Mouse (Mus musculus) kidney, embryonic 16.5 days (tissue): ENCODE results near the gene Krtcap3. TPM values are rescaled to one million over a fixed set of nuclear protein-coding genes. Genes with fewer than 3 reads are reported as not detected.

Source experiments
- ATAC-seq: fragments of 200-750 bp; cut with Nextera tagmentation; 2 replicates; pipeline ENCODE4 v1.8.0; 2017; ENCODE audit warnings: moderate TSS enrichment; ENCODE audit not compliant: low FRiP score, low TSS enrichment
- H3K27ac ChIP-seq: fragments of 300-500 bp; sonication (generic); 2 replicates; pipeline ENCODE4 v1.5.1; 2014; ENCODE audit warnings: low read length
- H3K27me3 ChIP-seq: fragments of 300-500 bp; sonication (generic); 2 replicates; pipeline ENCODE4 v1.6.1; 2014; ENCODE audit warnings: low read length, control low read depth, mixed read lengths; ENCODE audit not compliant: insufficient read depth
- H3K36me3 ChIP-seq: fragments of 300-500 bp; sonication (generic); 2 replicates; pipeline ENCODE4 v1.6.1; 2014; ENCODE audit warnings: low read length, control low read depth, mixed read lengths; ENCODE audit not compliant: insufficient read depth
- H3K4me1 ChIP-seq: fragments of 300-500 bp; sonication (generic); 2 replicates; pipeline ENCODE4 v1.6.1; 2014; ENCODE audit warnings: low read length, control low read depth, mixed read lengths; ENCODE audit not compliant: insufficient read depth
- H3K4me2 ChIP-seq: fragments of 300-500 bp; sonication (generic); replicated peaks from 2 replicates; pipeline ENCODE4 v1.6.1; 2014; ENCODE audit warnings: low read depth, low read length
- H3K4me3 ChIP-seq: fragments of 300-500 bp; sonication (generic); 2 replicates; pipeline ENCODE4 v1.5.1; 2014; ENCODE audit warnings: mild to moderate bottlenecking, low read length
- H3K9ac ChIP-seq: fragments of 300-500 bp; sonication (generic); replicated peaks from 2 replicates; pipeline ENCODE4 v1.6.1; 2014; ENCODE audit warnings: low read length
- H3K9me3 ChIP-seq: fragments of 300-500 bp; sonication (generic); 2 replicates; pipeline ENCODE4 v1.6.1; 2016; ENCODE audit warnings: low read length, control low read depth
- WGBS: fragments of 180-500 bp; shearing (Covaris S2); extraction: QIAGEN DNeasy Blood & Tissue Kit; methylation state at CpG from one replicate; pipeline ENCODE4 v1.1.7; 2014; 5-methylcytosine and 5-hydroxymethylcytosine counted together
- polyA plus RNA-seq: library from polyadenylated mRNA; unstranded; fragments of >200 nt; fragmentation: Nextera tagmentation; extraction: Ambion mirVana; gene quantifications from 2 replicates; pipeline ENCODE4 v1.2.1, GENCODE M21; 2015

Krtcap3 gene
- polyA plus RNA-seq, 1 experiment from 2014 or later: 22.9 TPM

- no peaks in the 10 kb centered on the region for H3K4me1 ChIP-seq
- no peak overlapping the region for H3K27ac ChIP-seq
- no peak overlapping the region for H3K9ac ChIP-seq
- WGBS: 89% methylated on average over 6 of the region's 6 CpGs
- no peaks in the 10 kb centered on the region for H3K27me3 ChIP-seq
- ATAC-seq: no peak
- no peak overlapping the region for H3K4me3 ChIP-seq
- H3K36me3 ChIP-seq: peaks cover 34% of the 10 kb centered on the region
- H3K4me2 ChIP-seq: no peak overlapping the region
- H3K9me3 ChIP-seq: no peaks in the 10 kb centered on the region
These were observed 21.5 kb downstream of the Krtcap3 start for GRCm38 (mm10) chr5:31273018-31273417.

DNA sequence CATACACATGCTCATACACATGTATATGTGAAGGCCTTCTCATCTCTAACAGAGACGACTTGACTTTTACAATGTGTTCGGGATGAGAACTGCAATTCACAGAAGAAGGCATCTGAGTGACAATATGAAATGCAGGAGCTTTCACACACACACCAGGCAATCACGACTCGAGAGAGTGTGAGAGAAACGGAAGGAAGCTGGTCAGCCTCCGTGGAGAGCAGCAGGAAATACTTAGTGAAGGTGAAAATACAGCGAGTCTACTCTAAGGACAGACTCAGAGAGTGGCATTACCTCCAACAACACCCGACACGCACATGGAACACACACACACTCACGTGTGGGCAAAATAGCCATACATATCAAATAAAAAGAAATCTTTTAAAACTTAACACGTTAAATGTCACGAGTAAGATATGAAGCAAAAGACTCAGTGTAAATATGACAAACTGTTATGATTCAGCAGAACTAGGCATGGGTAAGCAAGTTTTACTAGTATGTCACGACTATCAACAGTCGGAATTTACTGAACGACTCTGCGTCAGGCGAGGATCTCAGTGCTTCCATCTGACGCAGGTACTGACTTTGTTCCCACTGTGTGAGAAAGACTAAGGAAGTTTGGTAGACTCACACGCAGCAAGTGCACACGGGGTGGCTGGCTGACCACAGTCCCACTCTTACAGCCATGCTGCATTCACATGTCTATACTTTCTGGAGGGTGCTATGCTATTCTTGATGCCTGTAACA is 27.9 kb downstream of the Krtcap3 start:
- H3K4me1 ChIP-seq: no peaks in the 10 kb centered on the region
- H3K9me3 ChIP-seq: no peaks in the 10 kb centered on the region
- 86% methylated on average over 20 of the region's 20 CpGs for WGBS
- H3K4me2 ChIP-seq: no peak overlapping the region
- no peak overlapping the region for H3K4me3 ChIP-seq
- H3K9ac ChIP-seq: no peak overlapping the region
- no peak for ATAC-seq
- no peak overlapping the region for H3K27ac ChIP-seq
- no peaks in the 10 kb centered on the region for H3K27me3 ChIP-seq
- peaks cover 38% of the 10 kb centered on the region for H3K36me3 ChIP-seq

DNA sequence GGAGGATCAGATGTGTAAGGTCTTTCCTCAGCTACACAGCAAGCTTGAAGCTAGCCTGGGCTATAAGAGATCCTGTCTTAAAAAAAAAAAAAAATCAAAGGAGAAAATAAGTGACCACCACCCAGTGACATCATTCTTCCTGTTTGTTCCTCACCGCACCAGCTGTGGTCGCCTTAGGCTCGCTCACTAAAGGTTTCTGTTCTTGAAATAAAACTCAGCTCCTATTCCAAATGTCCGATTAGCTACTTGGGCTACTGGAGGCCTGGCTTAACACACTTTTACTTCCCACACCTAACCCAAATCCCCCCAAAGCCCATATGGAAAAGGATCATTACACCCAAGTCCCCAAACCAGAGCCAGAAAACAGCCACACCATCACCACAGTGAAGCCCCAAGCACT is 36.7 kb downstream of the Krtcap3 start:
- ATAC-seq: no peak
- WGBS: 79% methylated on average over 4 of the region's 4 CpGs

DNA sequence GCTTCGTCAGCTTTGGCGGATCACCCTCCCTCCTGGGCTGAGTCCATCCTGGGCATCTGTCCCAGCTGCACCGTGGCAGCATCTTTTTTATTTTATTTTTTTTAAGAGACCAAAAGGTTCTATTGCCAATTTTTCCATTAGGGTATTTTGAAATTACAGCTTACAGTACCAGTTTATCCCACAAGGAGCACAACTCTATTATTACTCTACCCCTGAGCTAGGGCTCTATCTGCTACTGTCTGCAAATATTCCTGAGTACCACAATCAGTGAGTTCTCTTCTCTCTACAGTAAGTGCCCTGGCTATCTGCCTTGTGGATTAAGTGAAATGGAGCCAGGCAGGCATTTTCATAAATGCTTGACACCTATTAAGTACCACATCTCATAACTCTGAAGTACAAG is 37.2 kb downstream of the Krtcap3 start:
- H3K4me2 ChIP-seq: no peak overlapping the region
- H3K4me3 ChIP-seq: no peak overlapping the region
- H3K36me3 ChIP-seq: peaks cover 14% of the 10 kb centered on the region; the same call in 1 of the 2 replicates
- peaks cover 5% of the 10 kb centered on the region; the same call in 1 of the 2 replicates for H3K4me1 ChIP-seq
- H3K27me3 ChIP-seq: no peaks in the 10 kb centered on the region
- no peak overlapping the region for H3K27ac ChIP-seq
- 82% methylated on average over 3 of the region's 3 CpGs for WGBS
- no peaks in the 10 kb centered on the region for H3K9me3 ChIP-seq
- ATAC-seq: no peak
- no peak overlapping the region for H3K9ac ChIP-seq

More for the DNA sequence above, 36.7 kb downstream of the Krtcap3 start:
- Histone ChIP-seq H3K27me3 (no peaks in the 10 kb centered on the region), H3K9me3 (no peaks in the 10 kb centered on the region), H3K9ac (no peak overlapping the region), H3K4me3 (no peak overlapping the region), H3K36me3 (peaks cover 18% of the 10 kb centered on the region; the same call in 1 of the 2 replicates), H3K4me1 (peaks cover 5% of the 10 kb centered on the region; the same call in 1 of the 2 replicates), H3K27ac (no peak overlapping the region), H3K4me2 (no peak overlapping the region)

DNA sequence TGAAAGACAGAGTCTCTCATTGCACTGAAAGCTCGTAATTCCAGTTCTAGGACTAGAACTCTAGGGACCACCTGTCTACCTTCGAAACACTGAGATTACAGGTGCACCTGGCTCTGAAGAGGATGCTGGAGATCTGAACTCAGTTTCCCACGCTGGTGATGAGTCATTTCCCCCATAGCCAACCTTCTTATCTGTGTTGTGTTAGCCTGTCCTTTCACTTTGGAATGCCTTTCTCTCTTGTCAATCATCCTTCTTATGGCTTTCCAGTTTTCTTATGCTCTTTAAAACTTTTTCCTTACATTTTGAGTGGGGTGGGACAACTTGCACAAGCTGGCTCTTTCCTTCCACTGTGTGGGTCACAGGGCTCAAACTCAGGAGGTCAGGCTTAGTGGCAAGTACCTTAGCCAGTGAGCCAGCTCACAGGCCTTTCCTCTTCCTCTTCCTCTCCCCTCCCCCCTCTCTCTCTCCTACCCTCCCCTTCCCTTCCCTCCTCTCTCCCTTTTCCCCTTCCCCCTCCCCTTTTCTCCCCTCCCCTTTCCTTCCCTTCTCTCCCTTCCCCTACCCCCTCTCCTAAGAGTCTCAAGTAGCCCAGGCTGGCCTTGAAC is 38.2 kb downstream of the Krtcap3 start:
- H3K4me2 ChIP-seq: peak overlapping the region; percentile 74
- peaks cover 7% of the 10 kb centered on the region for H3K4me1 ChIP-seq
- no peaks in the 10 kb centered on the region for H3K9me3 ChIP-seq
- H3K27me3 ChIP-seq: no peaks in the 10 kb centered on the region
- WGBS: 75% methylated on average over 3 of the region's 3 CpGs
- no peak overlapping the region; the same call in 1 of the 2 replicates for H3K9ac ChIP-seq
- H3K27ac ChIP-seq: no peak overlapping the region
- H3K4me3 ChIP-seq: no peak overlapping the region
- no peak for ATAC-seq
- peaks cover 11% of the 10 kb centered on the region; the same call in 1 of the 2 replicates for H3K36me3 ChIP-seq

DNA sequence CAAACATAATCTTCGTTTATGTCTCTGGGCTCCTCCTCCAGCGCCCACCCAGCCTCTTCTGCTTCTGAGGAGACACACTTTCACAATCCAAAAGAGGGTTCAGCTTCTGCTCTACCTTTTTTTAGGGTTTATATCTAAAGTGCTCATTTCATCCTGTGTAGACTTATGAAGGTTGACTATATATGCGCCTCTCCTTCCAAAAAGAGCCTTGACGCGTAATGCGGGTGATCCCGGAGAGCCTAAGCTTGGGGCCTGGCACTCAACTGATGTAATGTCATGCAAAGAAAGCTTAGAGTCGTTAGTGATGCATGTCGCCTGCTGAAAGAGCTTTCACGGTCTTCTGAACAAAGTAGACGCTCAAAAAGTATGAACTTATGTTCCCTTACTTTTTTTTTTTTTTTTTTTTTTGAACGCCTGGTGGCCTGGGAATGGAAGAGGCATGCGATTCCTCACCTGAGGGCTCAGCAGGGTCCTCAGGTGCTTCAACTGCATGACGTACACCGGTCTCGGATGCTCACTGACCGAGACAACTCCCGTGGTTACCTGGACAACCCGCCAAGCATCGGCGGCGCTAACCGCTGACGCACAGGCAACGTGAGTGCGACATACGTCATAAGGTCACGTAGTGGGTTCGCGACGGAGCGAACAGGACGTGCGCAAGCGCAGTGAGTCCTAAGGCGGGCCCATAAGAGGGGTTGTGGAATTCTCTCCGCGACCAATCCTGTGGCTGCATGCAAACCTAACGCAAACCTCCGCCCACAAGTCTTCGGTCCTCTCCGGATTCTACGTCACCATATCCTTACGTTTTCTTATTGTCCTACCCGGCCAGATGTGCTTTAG is 39.2 kb downstream of the Krtcap3 start, which contains the start of gene Ift172:
Gene Ift172, minus strand, starts transcription at position 596 of the 840 bp plus-strand sequence.
- Histone ChIP-seq H3K9me3 (no peaks in the 10 kb centered on the region), H3K4me3 (peak within 1 kb of the TSS; percentile 61), H3K9ac (peak within 1 kb of the TSS; percentile 69), H3K36me3 (peaks cover 7% of the 10 kb centered on the region; the same call in 1 of the 2 replicates), H3K4me2 (peak within 1 kb of the TSS; percentile 74), H3K4me1 (peaks cover 12% of the 10 kb centered on the region), H3K27me3 (no peaks in the 10 kb centered on the region), H3K27ac (peak within 1 kb of the TSS; percentile 67)
- 1% methylated on average over 45 of the region's 45 CpGs for WGBS
- peak; percentile 94 for ATAC-seq

GRCm38 (mm10) chr5:31291361-31291688 is 39.8 kb downstream of the Krtcap3 start:
- H3K36me3 ChIP-seq: peaks cover 1% of the 10 kb centered on the region; the same call in 1 of the 2 replicates
- H3K4me3 ChIP-seq: peak overlapping the region; percentile 61
- peak overlapping the region; percentile 74 for H3K4me2 ChIP-seq
- H3K27me3 ChIP-seq: no peaks in the 10 kb centered on the region
- H3K27ac ChIP-seq: peak overlapping the region; percentile 67
- peak overlapping the region; percentile 60 for H3K9ac ChIP-seq
- no peaks in the 10 kb centered on the region for H3K9me3 ChIP-seq
- H3K4me1 ChIP-seq: peaks cover 15% of the 10 kb centered on the region
- ATAC-seq: no peak
- 4% methylated on average over 9 of the region's 9 CpGs for WGBS

GRCm38 (mm10) chr5:31294964-31295605 is 43.6 kb downstream of the Krtcap3 start:
- H3K4me1 ChIP-seq: peaks cover 15% of the 10 kb centered on the region
- no peaks in the 10 kb centered on the region for H3K36me3 ChIP-seq
- ATAC-seq: no peak
- H3K27ac ChIP-seq: peak overlapping the region; percentile 43
- peak overlapping the region; percentile 98 for H3K4me2 ChIP-seq
- peak overlapping the region; percentile 82 for H3K4me3 ChIP-seq
- no peaks in the 10 kb centered on the region for H3K27me3 ChIP-seq
- H3K9me3 ChIP-seq: no peaks in the 10 kb centered on the region
- peak overlapping the region; percentile 88 for H3K9ac ChIP-seq
- WGBS: 3% methylated on average over 29 of the region's 29 CpGs

- Histone ChIP-seq H3K27ac (peak within 1 kb of the TSS; percentile 43), H3K9ac (peak within 1 kb of the TSS; percentile 88), H3K27me3 (no peaks in the 10 kb centered on the region), H3K4me1 (peaks cover 15% of the 10 kb centered on the region), H3K4me2 (peak within 1 kb of the TSS; percentile 98), H3K4me3 (peak within 1 kb of the TSS; percentile 82), H3K9me3 (no peaks in the 10 kb centered on the region), H3K36me3 (no peaks in the 10 kb centered on the region)
- WGBS: 0% methylated on average over 39 of the region's 46 CpGs
- peak; percentile 64 for ATAC-seq
These were observed 44.2 kb downstream of the Krtcap3 start, which contains the start of gene Fndc4 for GRCm38 (mm10) chr5:31295606-31296141. TSS of gene Fndc4 (minus strand) at chr5:31296080.
